Mouse (Mus musculus) liver, embryonic 15.5 days (tissue): ENCODE results near the gene Heg1. TPM values are rescaled to one million over a fixed set of nuclear protein-coding genes. Genes with fewer than 3 reads are reported as not detected.

Experiments
- ATAC-seq: fragments of 200-750 bp; cut with Nextera tagmentation; 2 replicates; pipeline ENCODE4 v1.8.0; 2017; ENCODE audit warnings: moderate number of reproducible peaks, mild to moderate bottlenecking, moderate library complexity; ENCODE audit not compliant: insufficient read depth
- H3K27ac ChIP-seq: fragments of 300-500 bp; sonication (generic); replicated peaks from 2 replicates; pipeline ENCODE4 v1.5.1; 2015; ENCODE audit warnings: mild to moderate bottlenecking, inconsistent platforms
- H3K27me3 ChIP-seq: fragments of 300-500 bp; sonication (generic); 2 replicates; pipeline ENCODE4 v1.6.1; 2015; ENCODE audit warnings: mild to moderate bottlenecking, inconsistent platforms
- H3K36me3 ChIP-seq: fragments of 300-500 bp; sonication (generic); replicated peaks from 2 replicates; pipeline ENCODE4 v1.6.1; 2015; ENCODE audit warnings: moderate library complexity, mild to moderate bottlenecking, inconsistent platforms
- H3K4me1 ChIP-seq: fragments of 300-500 bp; sonication (generic); replicated peaks from 2 replicates; pipeline ENCODE4 v1.6.1; 2015; ENCODE audit warnings: inconsistent platforms
- H3K4me2 ChIP-seq: fragments of 300-500 bp; sonication (generic); 2 replicates; pipeline ENCODE4 v1.6.1; 2015; ENCODE audit warnings: moderate library complexity, mild to moderate bottlenecking, inconsistent platforms
- H3K4me3 ChIP-seq: fragments of 300-500 bp; sonication (generic); replicated peaks from 2 replicates; pipeline ENCODE4 v1.5.1; 2015; ENCODE audit warnings: mild to moderate bottlenecking, inconsistent platforms
- H3K9ac ChIP-seq: fragments of 300-500 bp; sonication (generic); 2 replicates; pipeline ENCODE4 v1.6.1; 2015; ENCODE audit warnings: moderate library complexity, mild to moderate bottlenecking, inconsistent platforms
- H3K9me3 ChIP-seq: fragments of 300-500 bp; sonication (generic); replicated peaks from 2 replicates; pipeline ENCODE4 v1.6.1; 2016; ENCODE audit warnings: inconsistent platforms
- WGBS: fragments of 180-500 bp; shearing (Covaris S2); methylation state at CpG from one replicate; pipeline ENCODE4 v1.1.7; 2015; ENCODE audit warnings: mixed read lengths; ENCODE audit not compliant: insufficient replicate concordance; 5-methylcytosine and 5-hydroxymethylcytosine counted together
- polyA plus RNA-seq: library from polyadenylated mRNA; unstranded; fragments of >200 nt; fragmentation: Nextera tagmentation; extraction: Ambion mirVana; gene quantifications from 2 replicates; pipeline ENCODE4 v1.2.1, GENCODE M21; 2015

Heg1 gene
- 4.9 and 5.7 TPM in 2 replicates for polyA plus RNA-seq

DNA sequence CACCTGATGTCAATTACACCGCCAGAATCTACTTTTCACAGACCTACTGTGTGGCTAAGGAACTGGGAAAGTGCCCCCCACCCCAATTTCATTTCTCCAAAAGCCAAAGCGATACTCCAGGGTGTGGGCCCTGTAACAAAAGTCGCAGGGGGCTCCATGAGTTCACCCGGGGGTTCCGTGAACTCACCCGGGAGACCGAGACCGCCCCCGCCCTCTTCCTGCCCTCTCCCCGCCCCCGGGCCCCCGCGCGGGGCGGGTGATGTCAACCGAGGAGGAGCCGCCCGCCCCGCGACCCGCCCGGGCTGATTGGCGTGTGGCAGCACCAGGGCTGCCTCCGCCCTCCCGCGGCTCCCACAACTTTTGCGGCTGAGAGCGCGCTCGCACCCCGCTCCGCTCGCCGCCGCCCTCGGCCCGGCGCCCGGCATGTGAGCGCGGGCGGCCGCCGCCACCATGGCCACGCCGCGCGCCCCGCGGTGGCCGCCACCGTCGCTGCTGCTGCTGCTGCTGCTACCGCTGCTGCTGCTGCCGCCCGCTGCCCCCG lies at the start of gene Heg1:
Gene Heg1 (plus strand): TSS at position 209 of the 541 bp plus-strand sequence.
- Histone ChIP-seq H3K9me3 (no peaks in the 10 kb centered on the region), H3K4me2 (peak within 1 kb of the TSS; percentile 88), H3K4me1 (peaks cover 39% of the 10 kb centered on the region), H3K27me3 (no peaks in the 10 kb centered on the region), H3K27ac (peak within 1 kb of the TSS; percentile 54), H3K36me3 (no peaks in the 10 kb centered on the region), H3K9ac (peak within 1 kb of the TSS; percentile 76), H3K4me3 (peak within 1 kb of the TSS; percentile 66)
- under 1% methylated on average over 57 of the region's 57 CpGs for WGBS
- peak; percentile 84 for ATAC-seq

DNA sequence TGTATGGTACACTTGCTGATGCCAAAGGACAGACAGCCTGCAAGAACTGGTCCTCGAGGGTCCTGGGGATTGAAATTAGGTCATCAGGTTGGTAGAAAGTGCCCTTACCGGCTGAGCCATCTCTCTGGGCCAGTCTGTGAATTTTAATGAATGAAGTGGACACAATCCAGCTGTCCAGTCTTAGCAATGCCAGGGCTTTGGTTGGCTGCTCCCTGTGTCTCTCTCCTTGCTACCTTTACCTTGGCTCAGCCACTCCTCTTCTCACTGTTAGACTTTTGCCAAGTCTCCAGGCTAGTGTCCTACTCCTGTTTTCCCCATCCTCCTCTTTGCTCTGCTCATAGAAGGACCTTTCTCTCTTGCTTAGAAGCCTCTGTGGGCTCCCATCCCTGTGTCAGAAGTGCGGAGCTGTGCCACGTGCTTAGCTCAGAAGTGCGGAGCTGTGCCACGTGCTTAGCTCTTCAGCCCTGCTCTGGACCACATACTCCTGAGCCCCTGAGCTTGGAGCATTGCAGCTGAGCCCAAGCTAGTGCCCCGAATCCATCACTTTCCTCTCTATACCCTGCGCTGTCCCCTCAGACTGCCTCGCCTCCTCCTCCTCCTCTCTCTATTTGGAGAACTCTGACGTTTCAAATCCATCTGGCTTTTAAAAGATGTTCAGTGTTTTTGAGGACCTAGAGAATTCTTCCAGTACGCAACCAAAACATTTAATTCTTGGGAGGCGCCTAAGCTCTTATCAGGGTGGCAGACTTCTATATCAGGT lies 48.2 kb upstream of the Heg1 start:
- no peak overlapping the region for H3K4me3 ChIP-seq

GRCm38 (mm10) chr16:33641779-33642178 lies 42.4 kb upstream of the Heg1 start:
- Histone ChIP-seq H3K4me1 (no peaks in the 10 kb centered on the region), H3K9ac (no peak overlapping the region), H3K4me2 (no peak overlapping the region), H3K36me3 (no peaks in the 10 kb centered on the region), H3K4me3 (no peak overlapping the region), H3K27ac (no peak overlapping the region), H3K27me3 (no peaks in the 10 kb centered on the region), H3K9me3 (no peaks in the 10 kb centered on the region)
- no peak for ATAC-seq
- WGBS: 43% methylated on average over 3 of the region's 3 CpGs

More for the DNA sequence above, 48.2 kb upstream of the Heg1 start:
- H3K27ac ChIP-seq: no peak overlapping the region
- WGBS: 57% methylated on average over 12 of the region's 12 CpGs
- no peaks in the 10 kb centered on the region for H3K9me3 ChIP-seq
- no peak for ATAC-seq
- no peaks in the 10 kb centered on the region for H3K36me3 ChIP-seq
- H3K9ac ChIP-seq: no peak overlapping the region
- no peaks in the 10 kb centered on the region for H3K4me1 ChIP-seq
- H3K4me2 ChIP-seq: no peak overlapping the region
- H3K27me3 ChIP-seq: no peaks in the 10 kb centered on the region

GRCm38 (mm10) chr16:33653116-33653515 lies 31.1 kb upstream of the Heg1 start:
- H3K36me3 ChIP-seq: no peaks in the 10 kb centered on the region
- no peak overlapping the region for H3K4me2 ChIP-seq
- H3K4me3 ChIP-seq: no peak overlapping the region
- no peak overlapping the region for H3K9ac ChIP-seq
- H3K27ac ChIP-seq: no peak overlapping the region
- WGBS: 72% methylated on average over 6 of the region's 6 CpGs
- no peak for ATAC-seq
- H3K4me1 ChIP-seq: no peaks in the 10 kb centered on the region
- no peaks in the 10 kb centered on the region for H3K27me3 ChIP-seq
- no peaks in the 10 kb centered on the region for H3K9me3 ChIP-seq

DNA sequence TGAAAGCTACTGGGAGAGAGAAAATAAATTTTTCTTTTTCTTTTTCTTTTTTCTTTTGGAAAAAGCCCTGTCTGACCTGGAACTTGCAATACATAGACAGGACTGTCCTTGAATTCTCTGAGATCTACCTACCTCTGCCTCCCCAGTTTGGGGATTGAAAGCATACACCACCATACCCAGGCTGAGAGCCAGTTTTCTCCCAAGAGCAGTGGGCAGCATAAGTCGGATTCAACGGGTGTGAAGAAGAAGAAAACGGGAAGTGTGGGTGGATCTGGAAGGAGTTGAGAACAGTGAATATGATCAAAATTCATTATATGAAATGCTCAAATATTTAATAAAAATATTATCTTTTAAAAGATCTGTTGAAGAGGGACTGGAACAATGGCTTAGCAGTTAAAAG lies 28.7 kb upstream of the Heg1 start:
- 73% methylated on average over 3 of the region's 3 CpGs for WGBS
- no peak for ATAC-seq

DNA sequence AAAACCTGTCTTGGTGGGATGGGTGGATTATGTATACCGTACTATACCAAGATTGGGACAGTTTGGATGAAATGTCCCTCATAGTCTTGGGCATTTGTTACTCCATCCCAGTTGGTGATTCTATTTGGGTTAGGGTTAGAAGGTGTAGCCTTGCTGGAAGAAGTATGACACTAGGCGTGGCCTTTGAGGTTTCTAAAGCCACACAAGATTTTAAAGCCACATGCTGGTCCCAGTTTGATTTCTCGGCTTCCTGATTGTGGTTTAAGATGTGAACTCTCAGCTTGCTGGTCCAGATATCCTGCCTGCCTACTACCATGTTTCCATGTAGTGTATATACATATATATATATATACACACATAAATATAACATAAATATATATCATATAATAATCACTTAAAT lies 27.0 kb upstream of the Heg1 start:
- 37% methylated on average over 3 of the region's 3 CpGs for WGBS
- no peak overlapping the region for H3K27ac ChIP-seq
- no peak overlapping the region for H3K4me3 ChIP-seq

More for the DNA sequence above, 28.7 kb upstream of the Heg1 start:
- no peaks in the 10 kb centered on the region for H3K9me3 ChIP-seq
- no peak overlapping the region for H3K9ac ChIP-seq
- no peak overlapping the region for H3K27ac ChIP-seq
- no peak overlapping the region for H3K4me2 ChIP-seq
- no peaks in the 10 kb centered on the region for H3K4me1 ChIP-seq
- H3K4me3 ChIP-seq: no peak overlapping the region
- no peaks in the 10 kb centered on the region for H3K27me3 ChIP-seq
- no peaks in the 10 kb centered on the region for H3K36me3 ChIP-seq

GRCm38 (mm10) chr16:33658121-33658520 lies 26.0 kb upstream of the Heg1 start:
- no peak for ATAC-seq
- no peak overlapping the region for H3K4me3 ChIP-seq
- no peaks in the 10 kb centered on the region for H3K36me3 ChIP-seq
- H3K4me1 ChIP-seq: no peaks in the 10 kb centered on the region
- H3K9ac ChIP-seq: no peak overlapping the region
- WGBS: 75% methylated on average over 3 of the region's 3 CpGs
- no peaks in the 10 kb centered on the region for H3K27me3 ChIP-seq
- no peak overlapping the region for H3K27ac ChIP-seq
- no peak overlapping the region for H3K4me2 ChIP-seq
- no peaks in the 10 kb centered on the region for H3K9me3 ChIP-seq

More for the DNA sequence above, 27.0 kb upstream of the Heg1 start:
- Histone ChIP-seq H3K4me1 (no peaks in the 10 kb centered on the region), H3K9me3 (no peaks in the 10 kb centered on the region), H3K27me3 (no peaks in the 10 kb centered on the region), H3K36me3 (no peaks in the 10 kb centered on the region), H3K9ac (no peak overlapping the region), H3K4me2 (no peak overlapping the region)
- ATAC-seq: no peak

GRCm38 (mm10) chr16:33659521-33659920 lies 24.6 kb upstream of the Heg1 start:
- no peak overlapping the region for H3K9ac ChIP-seq

DNA sequence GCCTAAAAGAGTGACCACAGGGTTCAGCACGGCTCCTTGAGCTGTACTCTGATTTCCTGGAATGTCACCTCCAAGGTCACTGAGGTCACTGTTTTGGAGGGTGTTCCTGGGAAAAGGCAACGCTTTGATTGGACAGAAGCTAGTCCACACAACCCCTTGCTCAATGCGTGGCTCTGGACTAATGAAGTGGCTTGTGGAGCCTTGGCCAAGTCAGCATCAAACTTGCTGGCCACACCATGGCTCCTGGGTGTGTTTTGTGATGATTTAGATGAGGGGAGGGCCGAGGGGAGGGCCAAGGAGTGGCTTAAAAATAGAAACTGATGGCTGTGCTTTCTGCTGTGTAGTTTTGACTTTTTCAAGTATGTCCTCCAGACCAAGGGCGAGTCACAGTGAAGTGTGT lies 24.0 kb upstream of the Heg1 start:
- Histone ChIP-seq H3K4me1 (no peaks in the 10 kb centered on the region), H3K27me3 (no peaks in the 10 kb centered on the region), H3K9ac (no peak overlapping the region), H3K27ac (no peak overlapping the region), H3K36me3 (no peaks in the 10 kb centered on the region), H3K4me2 (no peak overlapping the region), H3K9me3 (no peaks in the 10 kb centered on the region), H3K4me3 (no peak overlapping the region)
- no peak for ATAC-seq
- WGBS: 52% methylated on average over 5 of the region's 5 CpGs

More at GRCm38 (mm10) chr16:33659521-33659920, 24.6 kb upstream of the Heg1 start:
- Histone ChIP-seq H3K9me3 (no peaks in the 10 kb centered on the region), H3K36me3 (no peaks in the 10 kb centered on the region), H3K27ac (no peak overlapping the region), H3K4me2 (no peak overlapping the region), H3K4me3 (no peak overlapping the region), H3K4me1 (no peaks in the 10 kb centered on the region), H3K27me3 (no peaks in the 10 kb centered on the region)
- ATAC-seq: no peak
- 74% methylated on average over 5 of the region's 5 CpGs for WGBS

DNA sequence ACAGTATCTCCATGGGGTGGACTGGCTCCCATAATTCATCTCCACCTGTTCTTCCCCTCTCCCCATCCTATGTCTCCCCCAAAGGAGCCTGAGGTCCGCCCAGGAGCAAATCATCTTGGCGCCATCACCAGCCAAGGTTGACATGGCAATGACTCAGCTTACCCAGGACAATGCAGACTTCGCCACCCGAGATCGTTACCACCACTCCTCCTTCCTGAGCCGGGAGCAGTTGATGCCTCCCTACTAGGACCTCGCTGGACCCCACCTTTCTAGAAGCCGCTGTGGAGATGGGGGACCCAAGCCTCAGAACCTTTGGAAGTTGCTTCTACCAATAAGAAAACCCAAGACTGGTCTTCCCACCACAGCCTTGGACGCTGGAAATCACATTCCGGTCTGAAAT lies 21.3 kb upstream of the Heg1 start:
- ATAC-seq: no peak
- 77% methylated on average over 10 of the region's 10 CpGs for WGBS

DNA sequence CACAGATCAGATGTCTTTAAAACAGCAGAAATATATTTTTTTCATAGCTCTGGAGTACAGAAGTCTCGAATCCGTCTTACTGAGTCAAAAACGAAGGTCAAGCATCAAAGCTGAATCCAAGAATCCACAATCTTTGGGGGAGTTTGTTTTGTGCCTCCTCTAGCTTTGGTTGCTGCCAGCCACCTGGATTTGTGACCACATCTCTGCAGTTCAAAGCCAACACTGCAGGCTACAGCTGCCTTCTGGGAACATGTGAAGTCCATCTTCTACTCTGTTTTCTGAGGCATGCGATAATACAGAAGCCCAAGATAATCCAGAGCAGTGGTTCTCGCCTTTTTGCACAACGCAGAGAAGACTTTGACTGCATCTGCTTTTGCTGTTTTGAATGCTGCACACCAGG lies 17.9 kb upstream of the Heg1 start:
- Histone ChIP-seq H3K4me3 (no peak overlapping the region), H3K9me3 (no peaks in the 10 kb centered on the region), H3K36me3 (no peaks in the 10 kb centered on the region), H3K9ac (no peak overlapping the region), H3K4me2 (no peak overlapping the region), H3K27me3 (no peaks in the 10 kb centered on the region), H3K27ac (no peak overlapping the region), H3K4me1 (no peaks in the 10 kb centered on the region)
- WGBS: 67% methylated on average over 6 of the region's 6 CpGs
- no peak for ATAC-seq

More for the DNA sequence above, 21.3 kb upstream of the Heg1 start:
- no peaks in the 10 kb centered on the region for H3K4me1 ChIP-seq
- no peak overlapping the region for H3K9ac ChIP-seq
- H3K36me3 ChIP-seq: no peaks in the 10 kb centered on the region
- H3K4me3 ChIP-seq: no peak overlapping the region
- no peak overlapping the region for H3K4me2 ChIP-seq
- no peaks in the 10 kb centered on the region for H3K9me3 ChIP-seq
- H3K27me3 ChIP-seq: no peaks in the 10 kb centered on the region
- H3K27ac ChIP-seq: no peak overlapping the region
